Mouse (Mus musculus) skeletal muscle tissue, adult 2 months (tissue): ENCODE data around the gene Cacna1c.

Experiments
- DNase-seq: peaks from one replicate; pipeline ENCODE4 v3.0.0-alpha.2; 2012; ENCODE audit warnings: low read depth, low spot score

The Cacna1c gene

GRCm38 (mm10) chr6:118688856-118689255 is 507.4 kb downstream of the Cacna1c start:
- peak; percentile 30 for DNase-seq

DNA sequence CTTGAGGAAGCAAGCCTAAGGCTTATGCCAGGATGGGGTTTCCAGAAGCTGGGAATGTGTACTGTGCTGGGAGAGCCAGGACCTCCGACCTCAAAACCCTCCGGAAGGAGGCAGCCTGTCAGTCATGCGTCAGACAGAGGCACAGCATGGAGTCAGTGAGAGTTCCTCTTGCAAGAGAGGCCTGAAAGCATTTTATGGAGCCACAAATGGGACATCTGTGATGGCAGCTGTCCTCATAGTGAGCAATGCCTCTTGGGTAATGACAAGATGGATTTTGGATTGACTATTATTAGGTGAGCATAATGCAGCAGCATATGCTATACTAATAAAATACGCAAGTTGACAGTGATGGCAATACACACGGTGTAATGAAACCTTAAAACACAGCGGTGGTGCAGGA is 515.4 kb downstream of the Cacna1c start:
- DNase-seq: no peak

- no peak for DNase-seq
Measured at GRCm38 (mm10) chr6:118678031-118678430, 518.2 kb downstream of the Cacna1c start.

DNA sequence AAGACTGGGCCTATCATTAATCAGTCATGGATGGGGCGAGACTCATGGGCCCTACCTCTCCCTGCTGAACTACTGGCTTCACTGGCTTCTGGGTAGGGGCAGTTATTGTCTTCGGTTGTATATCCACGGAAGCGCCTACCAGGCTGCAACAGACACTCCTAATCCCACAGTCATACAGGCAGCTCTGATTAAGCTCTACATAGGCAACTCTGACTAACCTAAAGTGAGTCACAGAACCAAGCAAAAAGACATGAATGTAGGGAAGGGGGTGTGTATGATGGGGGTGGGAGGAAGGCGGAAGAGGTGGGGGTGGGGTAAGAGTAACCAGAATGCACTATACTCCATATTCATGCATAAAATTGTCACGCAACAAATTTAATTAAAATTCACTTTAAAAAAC is 518.9 kb downstream of the Cacna1c start:
- DNase-seq: no peak

DNA sequence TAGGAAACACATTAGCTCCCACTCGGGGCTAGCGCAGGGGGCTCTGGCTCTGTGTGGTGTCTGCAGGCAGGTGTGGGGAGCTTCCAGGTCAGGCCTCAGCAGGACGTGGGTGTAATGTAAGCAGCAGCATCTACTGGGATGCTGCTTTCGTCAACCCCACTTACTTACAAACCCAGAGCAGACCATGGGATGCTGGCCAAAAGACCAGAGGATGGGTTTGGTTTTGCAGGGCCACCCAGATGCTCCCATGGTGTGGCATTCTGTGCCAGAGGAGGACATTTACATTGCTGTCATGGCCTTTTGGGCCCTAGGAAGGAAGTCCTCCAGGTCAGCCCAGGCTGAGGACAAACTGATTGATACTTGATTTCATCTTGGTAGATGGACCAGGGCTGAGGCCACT is 521.4 kb downstream of the Cacna1c start:
- no peak for DNase-seq

DNA sequence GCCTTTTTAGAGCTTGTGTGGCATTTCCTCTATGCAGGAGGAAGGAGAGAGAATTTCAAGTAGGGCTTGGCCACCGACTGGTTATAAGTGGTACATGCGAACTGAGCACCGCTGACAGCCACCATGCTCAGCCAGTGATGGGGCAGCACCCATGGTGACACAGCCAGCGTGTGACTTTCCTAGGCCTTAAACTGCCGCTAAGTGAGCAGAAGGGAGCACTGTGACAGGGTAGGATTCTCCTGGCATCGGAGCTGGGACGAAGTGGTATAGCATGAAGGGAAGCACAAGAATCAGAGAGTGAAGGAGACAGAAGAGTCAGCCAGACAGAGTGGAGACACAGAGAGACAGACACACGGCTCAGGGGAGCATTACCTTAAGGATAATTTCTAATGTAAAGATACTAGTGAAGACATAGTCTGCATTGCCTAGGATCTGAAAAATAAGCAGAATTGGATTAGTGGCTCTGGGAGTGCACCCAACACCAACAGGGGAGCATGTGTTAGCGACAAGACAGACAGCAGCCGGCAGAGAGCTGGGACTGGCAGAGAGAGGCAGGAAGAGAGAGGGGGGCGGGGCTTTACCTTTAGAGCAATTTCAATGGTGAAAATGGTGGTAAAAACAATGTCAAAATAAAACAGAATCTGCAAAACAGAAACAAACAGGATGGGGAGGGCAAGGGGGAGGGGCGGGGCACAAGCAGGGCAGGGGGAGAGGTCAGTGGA is 522.1 kb downstream of the Cacna1c start:
- no peak for DNase-seq

DNA sequence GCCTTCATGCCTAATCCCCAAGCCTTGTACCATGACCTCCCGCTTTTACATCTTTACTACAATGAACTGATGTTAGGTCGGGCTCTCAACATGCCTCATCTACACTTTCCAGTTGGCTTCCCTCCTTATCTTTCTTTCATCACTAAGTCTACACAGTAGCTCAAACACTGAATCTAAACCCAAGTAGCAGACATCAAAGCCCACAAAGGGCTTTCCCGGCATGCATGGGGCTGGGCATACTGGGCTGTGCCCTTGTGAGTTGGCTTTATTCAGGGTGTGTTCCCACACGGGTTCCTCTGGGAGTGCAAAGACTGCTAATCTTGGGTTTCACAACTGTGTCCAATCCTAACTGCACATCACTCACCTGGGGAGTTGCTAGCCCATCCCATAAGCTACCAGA is 542.9 kb downstream of the Cacna1c start:
- DNase-seq: no peak

DNA sequence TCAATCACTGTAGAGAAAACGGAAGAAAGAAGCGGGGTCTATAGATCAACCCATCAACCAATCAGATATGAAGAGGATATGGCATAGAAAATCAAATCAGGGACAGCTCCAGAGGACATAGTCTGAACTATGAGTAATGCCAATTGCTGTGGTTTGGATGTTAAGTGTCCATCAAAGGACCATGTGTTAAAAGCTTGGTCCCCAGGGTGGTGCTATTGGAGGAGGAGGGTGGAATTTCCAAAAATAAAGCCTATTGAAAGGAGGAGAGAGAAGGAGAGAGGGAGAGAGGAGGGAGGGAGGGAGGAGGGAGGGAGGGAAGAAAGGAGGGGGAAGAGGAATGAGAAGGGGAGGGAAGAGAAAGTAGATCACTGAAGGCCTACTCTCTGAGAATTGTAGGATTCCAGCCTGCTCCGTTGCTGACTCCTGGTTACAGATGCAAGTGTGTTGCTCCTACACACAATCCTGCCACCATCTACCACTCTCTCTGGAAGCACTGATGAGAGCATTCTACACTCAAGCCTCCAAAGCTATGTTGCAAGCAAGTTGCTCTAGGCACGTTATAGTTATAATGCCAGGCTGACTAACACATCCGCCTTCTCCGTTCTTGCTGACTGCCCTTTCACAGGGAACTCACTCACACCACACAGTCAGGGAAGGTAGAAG is 547.0 kb downstream of the Cacna1c start:
- DNase-seq: no peak

DNA sequence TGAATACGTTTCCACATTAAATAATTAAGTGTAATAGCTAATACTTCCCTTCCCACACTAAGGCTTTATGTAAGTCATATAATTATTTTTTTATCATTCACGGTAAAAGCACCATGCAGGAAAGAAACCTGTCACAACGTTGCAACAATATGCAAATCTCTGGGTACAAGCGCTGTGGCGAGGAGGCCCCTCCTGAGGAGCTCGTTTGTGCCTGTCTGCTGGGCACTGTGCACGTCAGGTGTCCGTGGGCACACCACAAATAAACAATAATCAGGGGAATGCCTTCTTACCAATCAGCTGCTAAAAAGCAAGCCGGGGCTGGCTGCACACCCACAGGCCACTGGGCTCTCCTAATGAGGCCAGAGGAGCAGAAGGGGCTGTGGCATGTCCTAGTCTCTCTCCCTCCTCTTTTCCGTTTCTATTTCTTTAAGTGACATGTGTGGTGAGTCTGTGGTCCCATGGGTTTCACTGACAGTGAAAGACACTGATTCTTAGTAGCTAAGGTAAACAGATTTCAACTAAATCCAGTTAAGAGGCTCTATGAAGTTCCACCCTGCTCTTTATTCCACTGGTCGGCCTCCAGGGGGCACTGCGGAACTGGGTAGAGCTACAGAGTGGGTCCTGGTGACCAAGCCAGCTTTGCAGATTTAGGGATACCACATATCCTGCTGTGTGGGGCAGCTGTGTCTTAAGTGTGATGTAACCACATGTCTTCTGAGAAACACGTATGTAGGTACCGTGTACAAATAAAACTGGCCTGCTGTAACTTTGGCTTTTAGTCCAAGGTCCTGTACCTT is 549.8 kb downstream of the Cacna1c start:
- DNase-seq: peak; percentile 51

DNA sequence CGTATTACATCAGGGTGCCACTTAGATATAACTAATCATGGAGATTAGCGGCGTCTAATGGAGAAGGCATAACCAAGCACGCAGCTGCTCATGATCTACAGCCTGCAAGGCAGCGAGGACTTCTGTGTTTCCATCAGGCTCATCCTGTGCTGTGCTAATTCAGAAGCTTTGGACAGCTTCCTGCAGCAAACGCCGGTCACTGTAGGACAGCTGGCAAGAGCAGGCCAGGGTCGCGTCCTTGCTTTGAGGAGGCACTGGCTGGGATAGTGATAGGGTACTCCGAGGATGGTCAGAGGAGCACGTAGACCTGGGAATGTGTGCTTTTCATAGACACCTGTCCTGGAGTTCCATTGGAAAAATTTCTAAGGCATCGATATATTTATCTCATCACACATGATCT is 551.4 kb downstream of the Cacna1c start:
- DNase-seq: no peak

DNA sequence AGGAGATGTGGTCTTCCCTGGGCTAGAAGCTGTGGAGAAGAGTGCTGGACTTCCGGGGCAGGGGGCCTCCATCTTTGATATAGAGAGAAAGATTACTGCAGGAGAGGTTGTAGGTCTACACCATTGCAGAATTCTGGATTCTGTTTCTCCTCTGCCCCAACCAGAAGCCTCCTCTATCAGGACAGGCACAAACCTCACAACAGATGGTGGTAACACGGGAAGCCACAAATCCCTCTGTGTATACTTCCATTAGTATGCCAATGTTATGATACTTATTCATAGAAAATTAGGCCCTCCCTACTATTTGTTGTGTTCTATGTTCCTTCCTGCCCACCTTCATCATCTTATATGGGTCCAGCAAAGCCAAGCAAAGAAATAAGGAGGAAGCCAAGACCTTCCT is 552.7 kb downstream of the Cacna1c start:
- no peak for DNase-seq

- DNase-seq: no peak
Measured at GRCm38 (mm10) chr6:118641671-118642325, 554.4 kb downstream of the Cacna1c start.

GRCm38 (mm10) chr6:118639816-118640215 is 556.4 kb downstream of the Cacna1c start:
- DNase-seq: no peak

- no peak for DNase-seq
Measured at GRCm38 (mm10) chr6:118638911-118639310, 557.3 kb downstream of the Cacna1c start.

GRCm38 (mm10) chr6:118632491-118632890 is 563.7 kb downstream of the Cacna1c start:
- no peak for DNase-seq

DNA sequence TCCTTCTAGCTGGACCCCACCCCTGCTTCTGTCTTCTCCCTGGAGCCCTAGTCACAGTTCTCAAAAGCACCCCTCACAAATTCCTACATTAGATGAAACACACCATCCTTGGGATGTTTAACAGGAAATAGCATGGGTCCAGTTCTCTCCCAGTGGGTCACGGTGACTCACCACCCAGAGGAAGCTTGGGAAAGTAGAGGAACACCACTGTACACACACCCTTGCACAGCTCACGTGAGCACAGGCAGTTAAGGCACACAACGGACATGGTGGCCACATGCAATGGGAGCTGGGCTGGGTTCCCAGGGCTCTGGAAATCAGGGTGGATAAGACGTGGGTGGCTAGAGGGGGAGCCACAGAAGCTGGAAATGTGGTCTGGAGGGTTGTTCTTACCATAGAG is 566.2 kb downstream of the Cacna1c start:
- no peak for DNase-seq

DNA sequence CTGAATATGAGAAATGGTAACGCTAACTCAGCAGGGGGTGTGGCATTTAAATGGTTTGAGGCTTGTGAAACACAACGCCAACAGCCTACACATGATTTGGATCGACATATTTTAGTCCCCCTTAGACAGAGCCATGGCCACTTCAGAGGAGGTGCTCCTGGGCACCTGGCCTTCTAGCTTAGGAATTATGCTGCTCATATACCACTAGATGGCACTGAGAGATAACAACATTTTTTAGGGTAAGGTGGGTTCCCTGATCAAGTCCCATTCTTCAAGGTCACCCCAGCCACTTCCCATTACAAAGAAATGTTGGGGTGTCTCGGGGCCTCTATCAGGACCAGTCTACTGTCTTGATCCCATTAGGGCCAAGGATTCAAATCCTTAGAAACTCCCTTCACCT is 570.0 kb downstream of the Cacna1c start:
- no peak for DNase-seq

DNA sequence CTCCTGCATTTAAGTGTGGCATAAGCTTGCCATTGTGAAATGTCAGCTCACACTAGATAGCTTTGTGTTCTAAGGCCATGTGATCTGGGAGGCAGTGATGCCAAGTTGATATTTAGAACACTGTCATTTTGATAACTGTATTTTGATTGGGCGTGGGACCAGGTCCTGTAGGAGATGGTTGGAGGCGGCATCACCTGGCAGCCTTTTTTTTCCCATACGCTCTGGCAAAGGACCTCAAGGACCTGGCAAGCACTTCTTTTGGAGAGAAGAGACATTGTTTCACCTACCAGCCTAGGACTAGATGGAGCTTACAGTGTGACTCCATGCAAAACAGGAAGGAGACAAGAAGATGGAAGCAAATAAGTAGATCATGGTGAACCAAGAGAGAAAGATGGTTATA is 572.6 kb downstream of the Cacna1c start:
- no peak for DNase-seq

DNA sequence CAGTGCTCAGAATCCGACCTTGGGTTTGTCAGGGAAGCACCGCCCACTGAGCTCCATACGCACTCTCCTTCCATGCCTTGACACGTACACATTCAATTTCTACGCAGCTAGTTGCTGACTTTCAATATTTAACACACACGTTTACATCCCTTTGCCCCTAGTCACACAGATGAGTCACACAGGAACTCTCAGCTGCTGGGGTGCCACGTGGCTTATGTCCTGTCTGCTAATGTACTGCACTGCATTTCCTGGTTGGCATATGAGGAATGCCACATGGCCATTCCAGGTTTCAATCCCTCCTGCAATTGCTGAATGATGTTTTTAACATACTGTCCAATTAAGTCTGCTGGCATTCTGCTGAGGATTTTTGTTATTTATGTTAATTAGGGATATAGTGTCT is 574.4 kb downstream of the Cacna1c start:
- no peak for DNase-seq

DNA sequence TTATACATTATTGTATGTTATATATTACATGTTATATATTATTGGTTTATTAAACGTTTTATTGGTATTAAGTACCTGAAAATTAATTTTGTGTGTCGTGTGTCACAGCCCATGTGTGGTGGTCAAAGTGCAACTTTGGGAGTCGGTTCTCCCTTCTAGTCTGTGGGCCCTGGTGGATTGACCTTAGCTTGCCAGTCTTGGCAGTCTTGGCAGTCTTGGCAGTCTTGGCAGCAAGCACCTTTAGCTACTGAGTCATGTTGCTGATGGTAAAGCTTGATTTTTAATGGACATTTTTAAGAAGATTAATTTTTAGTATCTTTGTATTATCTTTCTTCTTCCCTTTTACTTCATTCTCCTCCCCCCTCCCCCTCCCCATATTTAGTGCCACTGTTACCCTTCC is 574.8 kb downstream of the Cacna1c start:
- no peak for DNase-seq

DNA sequence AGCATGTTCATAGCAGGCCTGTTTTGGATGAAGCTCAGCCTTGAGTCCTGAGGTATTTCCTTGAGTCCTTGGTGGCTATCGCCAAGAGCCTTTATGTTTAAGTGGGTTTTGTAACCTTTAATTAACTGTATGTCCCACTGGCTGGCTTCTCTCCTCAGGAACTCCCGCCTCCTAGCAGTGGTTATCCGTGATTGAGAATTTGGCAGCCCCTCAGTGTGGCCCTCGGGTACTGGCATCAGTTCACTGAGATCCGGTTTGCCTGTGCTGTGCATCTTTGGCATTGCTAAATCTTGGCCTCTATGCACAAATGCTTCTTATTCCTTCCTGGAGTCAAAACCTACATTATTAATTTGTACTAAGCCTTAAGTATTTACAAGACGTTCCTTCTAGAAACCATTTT is 587.3 kb downstream of the Cacna1c start:
- no peak for DNase-seq

GRCm38 (mm10) chr6:118605974-118606373 is 590.2 kb downstream of the Cacna1c start:
- DNase-seq: no peak
